Mouse (Mus musculus) gastrocnemius, postnatal 36 days (tissue): ENCODE results near the gene Mapk6. TPM values are rescaled to one million over a fixed set of nuclear protein-coding genes. Genes with fewer than 3 reads are reported as not detected.

Experiments used
- DNase-seq, 2 experiments: peaks; one replicate each; pipeline ENCODE4 v3.0.0; 2022
- intact Hi-C: fragments of 180-260 bp; cut with DNase I; formaldehyde crosslinking; loops from one replicate; pipeline ENCODE4 v1.15.1; 2025
- total RNA-seq, 2 experiments: library from RNA; stranded (reverse); gene quantifications; 2 replicates each; pipeline ENCODE4 v1.2.3; 2021

The Mapk6 gene
- total RNA-seq, 2 experiments from 2014 or later: 24.9 to 28.4 TPM

GRCm38 (mm10) chr9:75427366-75428273 is 17.8 kb upstream of the Mapk6 start:
- intact Hi-C loops: no loop called here
- no peak for DNase-seq

- intact Hi-C loops: no loop called here
- no peak for DNase-seq
Observed at GRCm38 (mm10) chr9:75425796-75426391, 16.1 kb upstream of the Mapk6 start.

GRCm38 (mm10) chr9:75424358-75425150 is 14.7 kb upstream of the Mapk6 start:
- no peak for DNase-seq
- intact Hi-C loops: no loop called here

- intact Hi-C loops: no loop called here
- DNase-seq: no peak
Observed at GRCm38 (mm10) chr9:75423683-75424082, 13.9 kb upstream of the Mapk6 start.

- DNase-seq: no peak
- intact Hi-C loops: no loop called here
Observed at GRCm38 (mm10) chr9:75422251-75422691, 12.5 kb upstream of the Mapk6 start.

- DNase-seq: no peak
- intact Hi-C loops: no loop called here
Observed at GRCm38 (mm10) chr9:75414204-75414603, 4.4 kb upstream of the Mapk6 start.

- intact Hi-C loops: no loop called here
- DNase-seq: no peak
Observed at GRCm38 (mm10) chr9:75413206-75413605, 3.4 kb upstream of the Mapk6 start.

GRCm38 (mm10) chr9:75411584-75411983 is 1.8 kb upstream of the Mapk6 start:
- DNase-seq: no peak
- intact Hi-C loops: loop anchor here (2.0 kb wide), 1 partner anchor 23 kb away; no protein-coding TSS in a partner anchor

GRCm38 (mm10) chr9:75410868-75411487 is 1.2 kb upstream of the Mapk6 start:
- intact Hi-C loops: loop anchor here (2.0 kb wide), 1 partner anchor 24 kb away; no protein-coding TSS in a partner anchor
- DNase-seq: no peak

GRCm38 (mm10) chr9:75409031-75409851 is 564 bp downstream of the Mapk6 start:
- intact Hi-C loops: no loop called here
- peak; percentile 58 to 75 for DNase-seq

- intact Hi-C loops: no loop called here
- no peak for DNase-seq
Observed at GRCm38 (mm10) chr9:75408204-75408826, 1.5 kb downstream of the Mapk6 start.

GRCm38 (mm10) chr9:75407803-75408202 is 2.0 kb downstream of the Mapk6 start:
- peak; percentile 35 to 41 for DNase-seq

GRCm38 (mm10) chr9:75406121-75406520 is 3.7 kb downstream of the Mapk6 start:
- intact Hi-C loops: no loop called here
- DNase-seq: no peak

More at GRCm38 (mm10) chr9:75407803-75408202, 2.0 kb downstream of the Mapk6 start:
- intact Hi-C loops: no loop called here

- no peak for DNase-seq
- intact Hi-C loops: no loop called here
Observed at GRCm38 (mm10) chr9:75403520-75403919, 6.3 kb downstream of the Mapk6 start.

GRCm38 (mm10) chr9:75401593-75402504 is 8.0 kb downstream of the Mapk6 start:
- no peak for DNase-seq
- intact Hi-C loops: no loop called here

- intact Hi-C loops: no loop called here
- no peak for DNase-seq
Observed at GRCm38 (mm10) chr9:75400639-75401038, 9.2 kb downstream of the Mapk6 start.

- no peak for DNase-seq
- intact Hi-C loops: no loop called here
Observed at GRCm38 (mm10) chr9:75399069-75399468, 10.7 kb downstream of the Mapk6 start.

GRCm38 (mm10) chr9:75395971-75396370 is 13.8 kb downstream of the Mapk6 start:
- no peak for DNase-seq
- intact Hi-C loops: no loop called here
